Mouse (Mus musculus): ENCODE results near the gene C2cd4d. TPM values are rescaled to one million over a fixed set of nuclear protein-coding genes. Genes with fewer than 3 reads are reported as not detected.

Gene C2cd4d
- polyA plus RNA-seq, 1 experiment = 0.39 TPM

DNA sequence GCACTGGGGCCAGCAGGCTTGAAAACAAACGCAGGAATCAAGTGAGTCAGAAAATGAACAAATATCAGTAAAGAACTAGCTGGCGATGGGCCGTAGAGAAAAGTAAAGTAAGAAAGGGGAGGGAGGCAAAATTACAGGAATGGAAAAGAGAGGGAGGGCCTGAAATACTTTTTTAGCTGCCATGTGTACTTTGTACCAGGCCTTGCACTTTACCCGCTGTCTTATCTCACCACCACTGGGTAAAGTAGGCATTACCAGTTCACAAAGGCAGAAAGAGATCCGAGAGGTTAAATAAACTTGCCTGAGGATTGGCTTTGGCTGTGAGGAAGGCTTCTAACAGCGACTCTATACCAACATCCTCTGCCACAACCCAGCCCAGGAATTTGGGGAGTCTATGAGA, 5.3 kb downstream of the C2cd4d start:
- WGBS = 95% methylated on average over 6 of the region's 6 CpGs
- H3K4me3 ChIP-seq (ENCODE audit: control insufficient read depth, insufficient read depth, low read length) = no peak overlapping the region
- H3K4me1 ChIP-seq (replicated peaks; ENCODE audit: control insufficient read depth, insufficient read depth, low read length) = peaks cover 32% of the 10 kb centered on the region
- TF ChIP-seq CTCF (IDR thresholded peaks at IDR 0.05; ENCODE audit: borderline replicate concordance, control insufficient read depth, extremely low read depth, insufficient read depth, low read length, poor library complexity) (no peak), POLR2A (IDR thresholded peaks at IDR 0.05; ENCODE audit: control insufficient read depth, extremely low read depth, insufficient read depth, low read length, poor library complexity) (no peak)
- peaks cover 22% of the 10 kb centered on the region for H3K36me3 ChIP-seq (ENCODE audit: control insufficient read depth, insufficient read depth, low read length)
- no peaks in the 10 kb centered on the region for H3K27me3 ChIP-seq (ENCODE audit: control insufficient read depth, insufficient read depth, low read length)
- no peak for DNase-seq
- no peak overlapping the region for H3K27ac ChIP-seq (ENCODE audit: control insufficient read depth, insufficient read depth, low read length)

DNA sequence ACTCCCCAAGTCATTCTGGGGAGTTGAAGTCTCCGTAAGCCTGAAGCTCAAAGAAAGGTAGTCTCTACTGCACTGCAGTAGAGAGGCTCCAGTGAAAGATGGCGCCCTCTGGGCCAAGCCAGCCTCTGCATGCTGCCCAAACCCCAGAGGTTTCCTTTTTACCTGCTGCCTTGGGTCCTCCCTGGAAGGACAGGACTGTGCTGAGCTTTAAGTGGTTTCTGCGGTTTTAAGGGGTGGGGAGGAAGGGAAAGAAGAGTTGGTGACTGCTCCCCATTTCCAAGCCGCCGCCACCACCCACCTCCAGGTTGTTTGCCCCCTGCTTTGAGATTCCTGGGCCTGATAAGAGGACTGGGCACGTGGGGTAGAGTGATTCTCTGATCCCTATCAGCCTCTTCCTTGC, 6.4 kb downstream of the C2cd4d start:
- Histone ChIP-seq H3K36me3 (ENCODE audit: control insufficient read depth, insufficient read depth, low read length) (peaks cover 22% of the 10 kb centered on the region), H3K27me3 (ENCODE audit: control insufficient read depth, insufficient read depth, low read length) (no peaks in the 10 kb centered on the region), H3K27ac (ENCODE audit: control insufficient read depth, insufficient read depth, low read length) (no peak overlapping the region), H3K4me1 (replicated peaks; ENCODE audit: control insufficient read depth, insufficient read depth, low read length) (peaks cover 43% of the 10 kb centered on the region), H3K4me3 (ENCODE audit: control insufficient read depth, insufficient read depth, low read length) (no peak overlapping the region)
- 15% methylated on average over 6 of the region's 6 CpGs for WGBS
- DNase-seq = no peak
- no peak for TF ChIP-seq CTCF (IDR thresholded peaks at IDR 0.05; ENCODE audit: borderline replicate concordance, control insufficient read depth, extremely low read depth, insufficient read depth, low read length, poor library complexity)
- no peak for TF ChIP-seq POLR2A (IDR thresholded peaks at IDR 0.05; ENCODE audit: control insufficient read depth, extremely low read depth, insufficient read depth, low read length, poor library complexity)

DNA sequence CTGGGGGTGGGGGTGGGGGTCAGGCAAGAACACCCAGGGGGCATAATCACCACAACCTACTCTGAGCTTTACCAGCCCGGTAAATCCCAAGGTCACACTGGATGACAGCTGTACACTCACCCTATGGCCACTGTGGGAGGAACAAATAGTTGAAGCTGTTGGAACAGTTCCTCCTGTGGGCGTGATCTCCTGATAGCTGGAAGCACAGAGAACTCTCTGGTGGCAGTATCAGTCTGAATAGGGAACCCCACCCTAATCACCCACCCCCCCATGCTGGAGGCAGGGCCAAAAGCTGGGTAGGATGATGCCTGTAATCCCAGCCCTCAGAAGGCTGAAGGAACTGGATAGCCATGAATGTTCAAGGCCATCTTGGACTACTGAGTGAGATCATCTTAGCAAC, 7.5 kb downstream of the C2cd4d start:
- TF ChIP-seq CTCF (IDR thresholded peaks at IDR 0.05; ENCODE audit: borderline replicate concordance, control insufficient read depth, extremely low read depth, insufficient read depth, low read length, poor library complexity) = no peak
- TF ChIP-seq POLR2A (IDR thresholded peaks at IDR 0.05; ENCODE audit: control insufficient read depth, extremely low read depth, insufficient read depth, low read length, poor library complexity) = no peak
- WGBS = 81% methylated on average over 2 of the region's 2 CpGs

DNA sequence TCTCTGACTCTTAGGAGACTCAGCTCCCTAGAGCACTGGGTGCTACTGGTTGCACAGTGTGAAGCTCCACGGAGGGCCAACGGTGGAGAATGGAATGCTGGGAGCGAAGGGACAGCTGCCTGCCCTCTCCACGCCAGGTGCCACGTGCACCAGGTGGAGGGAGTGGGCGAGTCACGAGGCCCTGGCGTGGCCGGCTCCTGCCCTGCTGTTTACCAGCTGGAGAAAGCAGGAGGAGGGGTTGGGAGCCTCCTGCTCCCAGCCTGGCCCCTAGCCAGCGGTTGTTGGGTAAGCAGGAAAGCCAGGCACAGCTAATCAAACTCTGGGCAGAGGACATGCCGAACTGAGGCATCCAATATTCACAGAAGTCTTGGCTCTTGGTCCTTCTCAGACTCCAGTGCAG, 9.4 kb downstream of the C2cd4d start:
- TF ChIP-seq POLR2A (IDR thresholded peaks at IDR 0.05; ENCODE audit: control insufficient read depth, extremely low read depth, insufficient read depth, low read length, poor library complexity) = no peak
- no peak for TF ChIP-seq CTCF (IDR thresholded peaks at IDR 0.05; ENCODE audit: borderline replicate concordance, control insufficient read depth, extremely low read depth, insufficient read depth, low read length, poor library complexity)
- H3K36me3 ChIP-seq (ENCODE audit: control insufficient read depth, insufficient read depth, low read length) = peaks cover 3% of the 10 kb centered on the region; the same call in 1 of the 2 replicates
- no peak for DNase-seq
- no peak overlapping the region for H3K4me3 ChIP-seq (ENCODE audit: control insufficient read depth, insufficient read depth, low read length)
- H3K27ac ChIP-seq (ENCODE audit: control insufficient read depth, insufficient read depth, low read length) = no peak overlapping the region
- WGBS = 81% methylated on average over 11 of the region's 11 CpGs
- H3K4me1 ChIP-seq (replicated peaks; ENCODE audit: control insufficient read depth, insufficient read depth, low read length) = peaks cover 59% of the 10 kb centered on the region
- H3K27me3 ChIP-seq (ENCODE audit: control insufficient read depth, insufficient read depth, low read length) = no peaks in the 10 kb centered on the region

More for the DNA sequence above, 7.5 kb downstream of the C2cd4d start:
- Histone ChIP-seq H3K27ac (ENCODE audit: control insufficient read depth, insufficient read depth, low read length) (no peak overlapping the region), H3K4me1 (replicated peaks; ENCODE audit: control insufficient read depth, insufficient read depth, low read length) (peaks cover 47% of the 10 kb centered on the region), H3K27me3 (ENCODE audit: control insufficient read depth, insufficient read depth, low read length) (no peaks in the 10 kb centered on the region), H3K36me3 (ENCODE audit: control insufficient read depth, insufficient read depth, low read length) (peaks cover 17% of the 10 kb centered on the region), H3K4me3 (ENCODE audit: control insufficient read depth, insufficient read depth, low read length) (no peak overlapping the region)
- no peak for DNase-seq

DNA sequence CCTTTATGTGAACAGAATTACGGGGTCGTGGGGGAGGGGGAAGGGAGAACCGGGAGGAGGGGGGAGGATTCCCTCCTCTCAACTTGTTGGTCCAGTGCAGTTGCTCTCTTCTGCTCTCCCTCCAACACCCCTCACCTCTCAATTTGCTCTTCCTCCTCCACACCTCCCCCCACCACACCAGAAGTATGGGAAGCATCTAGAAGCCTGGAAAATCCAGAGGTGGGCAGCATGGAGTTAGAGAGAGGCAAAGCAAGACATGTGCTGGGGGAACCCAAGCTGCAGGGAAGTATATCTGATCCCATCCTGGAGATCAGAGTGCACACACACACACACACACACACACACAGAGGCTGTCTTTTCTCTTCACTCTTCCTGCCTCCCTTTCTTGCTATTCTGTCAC, 9.8 kb downstream of the C2cd4d start:
- 57% methylated on average over 3 of the region's 3 CpGs for WGBS
- TF ChIP-seq CTCF (IDR thresholded peaks at IDR 0.05; ENCODE audit: borderline replicate concordance, control insufficient read depth, extremely low read depth, insufficient read depth, low read length, poor library complexity) = no peak
- no peaks in the 10 kb centered on the region for H3K27me3 ChIP-seq (ENCODE audit: control insufficient read depth, insufficient read depth, low read length)
- H3K27ac ChIP-seq (ENCODE audit: control insufficient read depth, insufficient read depth, low read length) = no peak overlapping the region
- no peak overlapping the region for H3K4me3 ChIP-seq (ENCODE audit: control insufficient read depth, insufficient read depth, low read length)
- peaks cover 59% of the 10 kb centered on the region for H3K4me1 ChIP-seq (replicated peaks; ENCODE audit: control insufficient read depth, insufficient read depth, low read length)
- peaks cover 1% of the 10 kb centered on the region; the same call in 1 of the 2 replicates for H3K36me3 ChIP-seq (ENCODE audit: control insufficient read depth, insufficient read depth, low read length)
- no peak for DNase-seq

DNA sequence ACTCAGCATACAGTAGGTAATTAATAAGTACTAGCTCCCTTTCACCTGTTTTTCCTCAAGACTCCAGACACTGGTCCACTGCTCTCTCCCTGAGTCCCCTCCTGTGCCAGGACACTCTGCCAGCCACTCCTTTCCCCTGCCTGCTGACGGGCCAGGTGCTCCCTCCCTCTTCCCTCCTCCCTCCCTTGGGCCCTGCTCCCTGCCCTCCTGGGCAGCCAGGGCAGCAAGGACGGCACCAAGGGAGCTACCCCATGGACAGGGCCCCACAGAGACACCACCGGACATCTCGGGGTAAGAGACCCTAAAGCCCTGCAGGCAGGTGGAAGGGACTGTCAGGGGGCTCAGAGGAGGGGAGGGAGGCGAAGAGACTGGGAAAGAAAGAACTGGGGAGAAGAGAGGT, 10.4 kb downstream of the C2cd4d start, which contains the start of gene Rorc:
Gene Rorc (plus strand): TSS at position 154 of the 400 bp plus-strand sequence.
- peaks cover 59% of the 10 kb centered on the region for H3K4me1 ChIP-seq (replicated peaks; ENCODE audit: control insufficient read depth, insufficient read depth, low read length)
- H3K4me3 ChIP-seq (ENCODE audit: control insufficient read depth, insufficient read depth, low read length) = peak within 1 kb of the TSS; percentile 16
- no peaks in the 10 kb centered on the region for H3K27me3 ChIP-seq (ENCODE audit: control insufficient read depth, insufficient read depth, low read length)
- no peak for DNase-seq
- no peak for TF ChIP-seq CTCF (IDR thresholded peaks at IDR 0.05; ENCODE audit: borderline replicate concordance, control insufficient read depth, extremely low read depth, insufficient read depth, low read length, poor library complexity)
- no peak for TF ChIP-seq POLR2A (IDR thresholded peaks at IDR 0.05; ENCODE audit: control insufficient read depth, extremely low read depth, insufficient read depth, low read length, poor library complexity)
- WGBS = 79% methylated on average over 5 of the region's 5 CpGs
- peak within 1 kb of the TSS; percentile 10; the same call in 1 of the 2 replicates for H3K27ac ChIP-seq (ENCODE audit: control insufficient read depth, insufficient read depth, low read length)
- no peaks in the 10 kb centered on the region; the same call in 1 of the 2 replicates for H3K36me3 ChIP-seq (ENCODE audit: control insufficient read depth, insufficient read depth, low read length)

DNA sequence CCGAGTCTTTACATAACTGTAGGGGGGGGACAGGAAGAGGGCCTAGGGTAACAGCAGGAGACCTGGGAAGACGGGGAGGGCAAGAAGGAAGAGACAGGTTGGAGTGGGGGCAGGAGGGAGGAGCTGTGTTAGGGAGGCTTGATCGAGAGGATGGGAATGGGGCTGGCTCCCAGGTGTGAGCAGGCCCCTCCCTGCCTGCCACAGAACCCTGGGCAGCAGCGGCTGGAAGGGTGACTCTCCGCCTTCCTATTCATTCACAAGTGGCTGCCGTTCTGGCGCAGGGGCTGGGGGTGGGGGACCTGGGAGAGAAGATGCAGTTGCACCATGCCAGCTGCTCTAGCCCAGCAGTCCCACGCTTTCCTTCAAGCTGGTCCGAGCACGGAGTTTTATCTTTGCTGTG, 10.9 kb downstream of the C2cd4d start:
- H3K36me3 ChIP-seq (ENCODE audit: control insufficient read depth, insufficient read depth, low read length) = no peaks in the 10 kb centered on the region; the same call in 1 of the 2 replicates
- peak overlapping the region; percentile 16 for H3K4me3 ChIP-seq (ENCODE audit: control insufficient read depth, insufficient read depth, low read length)
- no peaks in the 10 kb centered on the region for H3K27me3 ChIP-seq (ENCODE audit: control insufficient read depth, insufficient read depth, low read length)
- WGBS = 12% methylated on average over 10 of the region's 10 CpGs
- H3K4me1 ChIP-seq (replicated peaks; ENCODE audit: control insufficient read depth, insufficient read depth, low read length) = peaks cover 58% of the 10 kb centered on the region
- TF ChIP-seq POLR2A (IDR thresholded peaks at IDR 0.05; ENCODE audit: control insufficient read depth, extremely low read depth, insufficient read depth, low read length, poor library complexity) = no peak
- no peak for TF ChIP-seq CTCF (IDR thresholded peaks at IDR 0.05; ENCODE audit: borderline replicate concordance, control insufficient read depth, extremely low read depth, insufficient read depth, low read length, poor library complexity)
- H3K27ac ChIP-seq (ENCODE audit: control insufficient read depth, insufficient read depth, low read length) = peak overlapping the region; percentile 10; the same call in 1 of the 2 replicates
- DNase-seq = no peak
